Mouse (Mus musculus) heart, postnatal 0 days (tissue): ENCODE results near the gene Retreg2. TPM values are rescaled to one million over a fixed set of nuclear protein-coding genes. Genes with fewer than 3 reads are reported as not detected.

Source experiments
- ATAC-seq: fragments of 200-750 bp; cut with Nextera tagmentation; 2 replicates; pipeline ENCODE4 v1.8.0; 2017; ENCODE audit warnings: low read depth, moderate number of reproducible peaks, moderate library complexity; ENCODE audit not compliant: insufficient read depth
- DNase-seq: peaks from one replicate; pipeline ENCODE4 v3.0.0-alpha.2; 2016; ENCODE audit warnings: low spot score
- H3K27ac ChIP-seq: fragments of 300-500 bp; sonication (generic); 2 replicates; pipeline ENCODE4 v1.5.1; 2014; ENCODE audit warnings: low read depth, mild to moderate bottlenecking
- H3K27me3 ChIP-seq: fragments of 300-500 bp; sonication (generic); 2 replicates; pipeline ENCODE4 v1.6.1; 2014; ENCODE audit warnings: low read length, mixed read lengths; ENCODE audit not compliant: control insufficient read depth, insufficient read depth
- H3K36me3 ChIP-seq: fragments of 300-500 bp; sonication (generic); replicated peaks from 2 replicates; pipeline ENCODE4 v1.6.1; 2014; ENCODE audit warnings: low read length, mixed read lengths; ENCODE audit not compliant: control insufficient read depth, insufficient read depth
- H3K4me1 ChIP-seq: fragments of 300-500 bp; sonication (generic); 2 replicates; pipeline ENCODE4 v1.6.1; 2014; ENCODE audit warnings: antibody characterized with exemption; ENCODE audit not compliant: control insufficient read depth, insufficient read depth
- H3K4me2 ChIP-seq: fragments of 300-500 bp; sonication (generic); 2 replicates; pipeline ENCODE4 v1.6.1; 2014; ENCODE audit warnings: low read depth, mild to moderate bottlenecking, low read length, moderate library complexity
- H3K4me3 ChIP-seq: fragments of 300-500 bp; sonication (generic); 2 replicates; pipeline ENCODE4 v1.5.1; 2014; ENCODE audit warnings: low read depth, low read length
- H3K9ac ChIP-seq: fragments of 300-500 bp; sonication (generic); replicated peaks from 2 replicates; pipeline ENCODE4 v1.6.1; 2014; ENCODE audit warnings: low read depth, low read length, mixed read lengths
- H3K9me3 ChIP-seq: fragments of 300-500 bp; sonication (generic); replicated peaks from 2 replicates; pipeline ENCODE4 v1.6.1; 2016; ENCODE audit warnings: low read length; ENCODE audit not compliant: control insufficient read depth
- CTCF ChIP-seq: IDR thresholded peaks from 2 replicates; pipeline ENCODE4 v1.5.1; 2016; ENCODE audit warnings: antibody characterized with exemption, control low read depth, low read depth
- EP300 ChIP-seq: IDR thresholded peaks from 2 replicates; pipeline ENCODE4 v1.6.1; 2016; ENCODE audit warnings: antibody characterized with exemption, low read depth
- WGBS: fragments of 180-500 bp; shearing (Covaris S2); extraction: QIAGEN DNeasy Blood & Tissue Kit; methylation state at CpG from one replicate; pipeline ENCODE4 v1.1.7; 2014; 5-methylcytosine and 5-hydroxymethylcytosine counted together
- polyA plus RNA-seq: library from polyadenylated mRNA; unstranded; fragments of >200 nt; fragmentation: Nextera tagmentation; extraction: Ambion mirVana; gene quantifications from 2 replicates; pipeline ENCODE4 v1.2.1, GENCODE M21; 2015
- total RNA-seq: library from RNA; depleted of rRNA; stranded (reverse); fragments of >200 nt; gene quantifications from 2 replicates; pipeline ENCODE4 v1.2.3, GENCODE M21; 2014; ENCODE audit warnings: low replicate concordance

The Retreg2 gene
- total and polyA plus RNA-seq, 2 experiments from 2014 or later, result 19.4 to 49.7 TPM

GRCm38 (mm10) chr1:75185495-75185894 lies 42.9 kb downstream of the Retreg2 start:
- Histone ChIP-seq H3K4me3 (no peak overlapping the region), H3K36me3 (peaks cover 67% of the 10 kb centered on the region), H3K27me3 (no peaks in the 10 kb centered on the region), H3K9ac (no peak overlapping the region), H3K4me2 (no peak overlapping the region), H3K4me1 (no peaks in the 10 kb centered on the region), H3K27ac (no peak overlapping the region), H3K9me3 (no peaks in the 10 kb centered on the region)
- no peak for DNase-seq
- TF ChIP-seq EP300, result no peak
- no peak for TF ChIP-seq CTCF
- ATAC-seq, result no peak
- WGBS, result 93% methylated on average over 11 of the region's 11 CpGs

- DNase-seq (no peak), ATAC-seq (no peak)
- no peak overlapping the region for H3K4me3 ChIP-seq
- H3K9ac ChIP-seq, result no peak overlapping the region
- no peaks in the 10 kb centered on the region for H3K9me3 ChIP-seq
- TF ChIP-seq CTCF (no peak), EP300 (no peak)
- no peak overlapping the region for H3K4me2 ChIP-seq
- H3K27me3 ChIP-seq, result no peaks in the 10 kb centered on the region
- H3K36me3 ChIP-seq, result peaks cover 59% of the 10 kb centered on the region
- H3K4me1 ChIP-seq, result peaks cover 8% of the 10 kb centered on the region
- H3K27ac ChIP-seq, result no peak overlapping the region
These were observed 44.5 kb downstream of the Retreg2 start for GRCm38 (mm10) chr1:75187126-75187525.

GRCm38 (mm10) chr1:75187914-75188483 lies 45.4 kb downstream of the Retreg2 start:
- no peak overlapping the region for H3K4me2 ChIP-seq
- TF ChIP-seq CTCF (no peak), EP300 (no peak)
- no peaks in the 10 kb centered on the region for H3K27me3 ChIP-seq
- H3K4me3 ChIP-seq, result no peak overlapping the region
- peaks cover 12% of the 10 kb centered on the region for H3K4me1 ChIP-seq
- WGBS, result 74% methylated on average over 2 of the region's 2 CpGs
- ATAC-seq (no peak), DNase-seq (no peak)
- no peak overlapping the region for H3K27ac ChIP-seq
- no peak overlapping the region for H3K9ac ChIP-seq
- H3K9me3 ChIP-seq, result no peaks in the 10 kb centered on the region
- peaks cover 50% of the 10 kb centered on the region for H3K36me3 ChIP-seq

GRCm38 (mm10) chr1:75190577-75190976 lies 48.0 kb downstream of the Retreg2 start:
- peak overlapping the region; percentile 1; the same call in 1 of the 2 replicates for H3K9ac ChIP-seq
- DNase-seq (no peak), ATAC-seq (no peak)
- H3K4me1 ChIP-seq, result peaks cover 18% of the 10 kb centered on the region
- H3K9me3 ChIP-seq, result no peaks in the 10 kb centered on the region
- peaks cover 33% of the 10 kb centered on the region for H3K36me3 ChIP-seq
- WGBS, result 44% methylated on average over 2 of the region's 2 CpGs
- H3K4me2 ChIP-seq, result 0 out of 2 replicates have a peak overlapping the region, but pooled peaks have one; percentile 86
- H3K27ac ChIP-seq, result no peak overlapping the region
- H3K4me3 ChIP-seq, result no peak overlapping the region
- no peaks in the 10 kb centered on the region for H3K27me3 ChIP-seq
- TF ChIP-seq CTCF (no peak), EP300 (no peak)

GRCm38 (mm10) chr1:75191258-75191621 lies 48.7 kb downstream of the Retreg2 start:
- Histone ChIP-seq H3K4me2 (peak overlapping the region; percentile 86), H3K36me3 (peaks cover 33% of the 10 kb centered on the region), H3K9me3 (no peaks in the 10 kb centered on the region), H3K27me3 (no peaks in the 10 kb centered on the region), H3K27ac (peak overlapping the region; percentile 94), H3K4me3 (peak overlapping the region; percentile 85), H3K9ac (peak overlapping the region; percentile 89), H3K4me1 (peaks cover 18% of the 10 kb centered on the region)
- TF ChIP-seq CTCF, result no peak
- no peak for TF ChIP-seq EP300
- 39% methylated on average over 5 of the region's 5 CpGs for WGBS
- DNase-seq (no peak), ATAC-seq (no peak; the same call in 1 of the 2 replicates)

- TF ChIP-seq EP300 (0 out of 2 replicates have a peak, but pooled peaks have one; percentile 24), CTCF (no peak; the same call in 1 of the 2 replicates)
- Histone ChIP-seq H3K27me3 (no peaks in the 10 kb centered on the region), H3K4me3 (peak within 1 kb of the TSS; percentile 85), H3K9ac (peak within 1 kb of the TSS; percentile 89), H3K36me3 (peaks cover 33% of the 10 kb centered on the region), H3K27ac (peak within 1 kb of the TSS; percentile 94), H3K9me3 (no peaks in the 10 kb centered on the region), H3K4me1 (peaks cover 18% of the 10 kb centered on the region), H3K4me2 (peak within 1 kb of the TSS; percentile 99)
- DNase-seq (peak; percentile 99), ATAC-seq (peak; percentile 99)
- under 1% methylated on average over 56 of the region's 56 CpGs for WGBS
These were observed 49.2 kb downstream of the Retreg2 start, which contains the start of the genes Ankzf1 and Atg9a for GRCm38 (mm10) chr1:75191622-75192402. Gene Ankzf1 (plus strand): TSS chr1:75192151. Gene Atg9a (minus strand): TSS chr1:75192196.
